Mouse (Mus musculus): ENCODE data around the gene Gng10.

Gng10 gene

DNA sequence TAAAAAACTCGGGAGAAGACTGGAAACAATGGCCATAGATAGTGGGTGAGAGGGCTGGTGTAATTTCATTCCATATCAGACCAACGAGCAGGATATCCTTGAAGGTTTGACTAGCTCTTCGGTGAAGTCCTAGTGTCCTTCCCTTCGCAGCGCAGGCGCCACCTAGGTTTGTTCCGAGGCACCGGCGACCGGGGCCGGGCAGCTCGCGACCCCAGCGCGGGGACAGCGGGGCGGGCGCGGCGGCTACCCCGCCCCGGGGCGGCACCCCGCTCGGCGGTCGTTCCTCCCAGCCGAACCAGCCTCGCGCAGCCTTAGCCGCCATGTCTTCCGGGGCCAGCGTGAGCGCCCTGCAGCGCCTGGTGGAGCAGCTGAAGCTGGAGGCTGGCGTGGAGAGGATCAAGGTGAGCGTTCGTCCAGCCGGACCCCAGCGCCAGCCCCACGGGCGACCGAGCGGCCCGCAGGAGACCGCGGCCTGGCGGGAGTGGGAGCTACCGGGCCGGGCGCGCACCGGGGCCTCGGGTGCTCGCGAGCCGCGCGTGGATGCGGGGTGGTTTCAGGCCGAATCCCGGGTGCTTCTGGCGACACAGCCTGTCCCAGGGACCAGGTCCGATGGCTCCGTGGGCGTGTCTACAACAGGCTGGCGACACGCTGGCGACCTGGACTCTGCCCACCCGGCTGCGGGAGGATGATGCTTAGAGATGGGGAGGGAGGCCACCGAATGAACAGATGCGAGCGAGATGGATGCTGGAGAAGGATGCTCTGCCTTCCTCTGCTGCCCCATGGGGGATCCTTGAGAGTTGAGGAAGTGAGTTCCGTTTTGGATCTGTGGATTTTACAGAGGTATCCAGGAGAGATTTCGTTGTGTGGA is at the start of gene Gng10:
Gene Gng10 (plus strand): TSS at position 171 of the 868 bp plus-strand sequence.
- DNase-seq (ENCODE audit: inconsistent ontology term), result peak; percentile 75

DNA sequence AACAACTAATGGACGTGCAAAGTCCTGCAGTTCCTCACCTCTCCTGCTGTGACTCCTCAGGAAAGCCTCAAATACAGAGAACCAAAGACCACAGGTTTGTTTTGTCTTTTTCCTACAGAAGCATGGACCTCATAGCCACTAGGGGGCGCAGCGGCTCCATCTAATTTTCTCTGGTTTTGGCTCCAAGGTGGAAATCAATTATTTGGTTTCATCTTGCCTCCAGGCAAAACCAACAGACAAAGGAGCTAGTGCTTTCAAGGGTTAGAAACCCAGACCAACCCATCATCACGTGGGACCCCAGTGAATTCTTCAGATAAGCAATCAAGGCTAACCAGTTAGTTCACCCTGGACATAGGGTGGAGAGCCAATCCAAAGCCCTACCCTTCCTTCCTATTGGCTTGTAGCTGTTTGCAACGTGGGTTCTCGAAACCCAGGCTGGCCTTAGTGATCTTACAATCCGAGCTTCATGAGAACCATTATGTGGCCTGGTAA is 49.7 kb upstream of the Gng10 start:
- peak; percentile 71 for DNase-seq (ENCODE audit: inconsistent ontology term)

DNA sequence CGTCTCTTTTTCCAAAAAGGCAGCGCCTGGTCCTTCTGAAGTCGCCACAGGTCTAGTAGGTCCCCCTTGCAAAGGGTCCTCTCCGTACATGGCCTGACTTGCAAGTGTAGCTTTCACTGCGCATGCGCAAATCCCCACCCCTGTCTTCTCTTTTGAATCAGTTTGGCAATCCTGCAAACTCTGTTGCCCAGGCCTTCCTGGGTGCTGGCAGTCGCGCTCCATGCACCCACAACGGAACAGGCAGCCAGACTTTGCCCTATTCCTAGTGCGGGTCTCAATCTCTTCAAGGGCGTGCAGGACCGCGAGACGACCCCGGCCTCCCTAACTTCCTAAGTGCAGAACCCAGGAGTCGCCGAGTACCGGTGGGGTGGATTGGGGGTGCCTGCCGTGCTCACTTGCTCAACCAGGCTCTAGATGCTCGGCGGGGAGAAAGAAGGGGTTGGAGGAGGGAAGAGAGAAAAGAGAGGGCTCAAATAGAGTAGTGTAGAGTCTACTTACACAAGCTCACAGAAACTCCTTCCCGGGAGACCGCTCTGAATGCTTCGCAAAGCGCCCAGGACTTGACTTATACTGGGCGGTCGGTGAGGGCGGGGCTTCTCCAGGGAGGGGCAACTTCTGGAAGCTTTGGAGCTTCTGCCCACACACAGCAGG is 48.2 kb upstream of the Gng10 start, which contains the start of gene Ptgr1:
Gene Ptgr1 (minus strand): TSS at position 580 of the 651 bp plus-strand sequence.
- peak; percentile 73 for DNase-seq (ENCODE audit: inconsistent ontology term)

DNA sequence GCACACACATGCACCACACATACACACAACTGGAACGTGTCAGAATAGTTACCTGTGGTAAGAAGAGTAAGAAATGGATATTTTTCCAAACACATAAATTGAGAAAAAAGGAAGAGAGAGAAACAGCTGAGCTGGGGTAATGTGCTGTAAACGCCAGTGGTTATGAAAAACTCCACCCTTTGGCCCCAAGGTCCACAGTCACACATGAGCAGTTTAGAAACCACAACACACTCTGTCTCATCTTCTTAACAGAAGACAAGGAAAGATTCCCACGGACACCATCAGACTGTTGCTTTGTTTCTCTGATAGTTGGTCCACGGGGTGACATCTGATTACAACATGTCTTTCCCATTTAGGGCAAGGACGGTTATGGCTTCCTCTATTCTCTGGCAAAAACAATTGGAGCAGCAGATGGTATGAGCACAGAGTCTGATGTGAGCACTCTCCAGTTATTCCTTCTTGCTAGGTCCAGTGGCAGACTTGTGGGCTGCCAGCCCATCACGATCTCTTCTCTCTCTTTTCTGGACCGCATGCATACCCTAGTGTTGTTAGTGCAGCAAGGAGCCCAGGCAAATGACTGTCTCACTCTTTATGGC is 45.5 kb upstream of the Gng10 start:
- DNase-seq (ENCODE audit: inconsistent ontology term), result peak; percentile 41

DNA sequence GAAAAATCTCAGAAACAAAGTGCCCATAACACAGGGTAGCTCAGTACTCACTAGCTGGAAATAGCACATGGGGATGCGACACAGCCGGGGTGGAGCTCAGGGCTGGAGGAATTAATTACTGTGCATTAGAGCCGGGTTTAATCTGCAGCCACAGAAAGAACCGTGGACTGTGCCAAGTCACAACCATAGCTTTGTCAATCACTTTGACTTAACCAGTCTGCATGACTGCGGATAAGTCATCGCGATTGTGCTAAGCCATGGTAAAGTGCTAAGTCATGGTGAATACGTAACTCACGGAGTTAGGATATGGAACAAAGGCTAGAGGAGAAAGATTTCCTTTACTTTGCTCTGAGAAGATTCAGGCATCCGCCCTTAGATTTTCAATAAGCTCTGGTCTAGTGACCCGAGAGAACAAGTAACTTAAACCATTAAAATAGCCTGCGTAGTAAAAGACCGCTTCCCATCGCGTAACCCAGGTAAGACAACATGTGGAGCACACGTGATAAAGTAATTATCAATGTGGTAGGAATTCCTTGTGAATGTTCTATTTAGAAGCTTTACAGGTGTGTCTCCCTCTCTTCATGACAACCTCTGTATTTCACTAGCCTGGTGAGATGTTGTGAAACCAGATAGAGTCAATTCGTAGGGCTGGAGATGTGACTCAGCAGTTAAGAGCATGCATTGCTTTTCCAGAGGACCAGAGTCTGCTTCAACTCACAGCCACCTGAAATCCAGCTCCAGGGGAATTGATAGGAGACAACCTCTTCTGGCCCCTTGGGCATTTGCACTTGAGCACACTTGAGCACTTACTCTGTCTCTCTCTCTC is 44.1 kb upstream of the Gng10 start:
- DNase-seq (ENCODE audit: inconsistent ontology term), result no peak

DNA sequence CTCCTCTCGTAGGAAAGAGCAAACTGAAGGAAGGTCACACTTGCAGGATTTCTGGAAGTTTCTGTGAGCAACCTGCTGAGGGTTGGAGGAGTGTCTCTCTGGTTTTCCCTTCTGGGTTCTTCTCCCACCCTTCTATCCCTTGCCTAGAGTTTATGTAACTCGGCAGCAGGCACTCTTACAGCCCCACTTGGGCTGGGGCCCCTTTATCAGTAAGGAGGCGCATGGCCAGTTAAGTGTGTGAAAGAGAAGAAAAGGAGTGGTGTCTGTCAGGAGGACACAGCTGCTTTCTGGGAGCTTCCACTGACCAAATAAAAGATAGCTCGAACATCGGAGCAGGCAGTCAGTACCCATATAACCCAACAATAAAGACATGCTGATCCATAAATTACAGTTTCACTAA is 42.7 kb upstream of the Gng10 start:
- no peak for DNase-seq (ENCODE audit: inconsistent ontology term)

DNA sequence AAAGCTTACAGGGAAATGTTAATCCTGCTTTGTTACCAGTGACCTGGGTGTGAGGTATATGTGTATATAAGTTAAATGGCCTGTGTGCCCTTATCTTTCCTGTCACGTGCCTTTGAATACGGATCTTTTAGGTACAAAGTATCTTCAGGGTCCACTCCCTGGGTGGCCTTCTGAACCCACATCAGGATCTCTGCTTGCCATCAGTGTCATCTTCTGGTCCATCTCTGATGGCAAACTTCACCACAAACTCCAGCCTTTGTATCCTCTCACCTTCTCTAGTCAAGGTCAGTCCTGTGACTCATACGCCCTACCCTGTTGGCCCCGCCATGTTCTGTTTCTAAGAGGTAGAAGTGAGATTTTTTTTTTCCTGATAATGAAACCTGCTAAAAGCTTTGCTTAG is 40.1 kb upstream of the Gng10 start, which contains the start of gene Dnajc25:
Gene Dnajc25 (plus strand): TSS at position 301 of the 400 bp plus-strand sequence.
- no peak for DNase-seq (ENCODE audit: inconsistent ontology term)

DNA sequence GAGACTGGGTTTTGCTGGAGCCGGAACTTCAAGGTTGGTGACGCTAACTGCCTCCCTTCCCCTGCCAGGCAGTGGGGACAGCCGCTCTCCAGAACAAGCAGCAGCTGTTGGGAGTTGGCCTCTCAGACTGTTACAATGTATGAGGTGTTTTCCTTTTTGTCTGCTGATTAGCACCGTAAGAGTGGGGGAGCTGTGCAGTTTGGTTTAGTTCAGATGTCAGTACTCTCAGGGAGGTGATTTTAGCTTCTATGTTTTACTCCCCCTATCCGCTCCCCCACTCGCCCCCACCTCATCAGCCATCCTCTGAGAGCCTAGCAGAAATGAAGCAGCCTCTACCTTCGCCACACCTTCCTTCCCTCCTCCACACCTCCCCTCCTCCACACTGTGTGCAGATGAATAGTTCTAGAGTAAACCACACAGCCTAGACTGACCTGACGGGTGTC is 39.6 kb upstream of the Gng10 start:
- no peak for DNase-seq (ENCODE audit: inconsistent ontology term)

DNA sequence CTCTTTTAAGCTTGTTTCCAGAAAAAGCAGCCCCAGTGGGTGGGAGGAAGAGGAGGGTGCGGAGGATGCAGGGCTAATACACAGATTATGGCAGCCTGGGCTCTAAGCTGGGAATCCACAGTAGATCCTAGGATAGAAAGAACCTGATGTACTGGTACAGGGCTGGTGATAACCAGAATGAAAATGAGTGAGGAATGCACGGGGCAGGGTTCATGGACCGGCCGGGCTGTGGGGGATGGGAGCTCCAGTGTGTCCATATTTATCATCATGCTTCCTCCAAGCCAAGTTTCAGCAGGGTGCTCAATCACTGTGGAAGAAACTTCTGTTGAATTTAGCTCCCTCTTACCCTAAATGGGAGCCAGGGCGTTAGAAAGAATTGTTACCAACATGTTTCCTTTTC is 37.8 kb upstream of the Gng10 start:
- no peak for DNase-seq (ENCODE audit: inconsistent ontology term)

DNA sequence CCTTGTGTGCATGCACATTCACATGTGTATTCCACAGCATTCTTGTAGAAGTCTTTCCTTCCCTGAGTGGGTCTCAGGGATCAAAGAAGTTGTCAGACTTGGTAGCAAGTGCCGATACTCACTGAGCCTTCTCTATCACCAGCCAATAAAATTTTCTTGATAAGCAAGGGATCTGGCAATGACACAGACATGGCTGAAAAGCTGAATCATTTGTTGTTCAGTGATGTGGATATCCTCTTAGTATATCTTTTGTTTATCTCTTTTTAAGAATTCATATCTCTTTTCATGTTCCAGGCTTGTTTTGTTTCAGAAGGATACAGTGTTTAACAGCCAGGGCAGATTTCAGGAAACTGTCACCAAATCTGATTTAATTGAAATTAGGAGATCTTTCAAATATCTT is 36.2 kb upstream of the Gng10 start:
- no peak for DNase-seq (ENCODE audit: inconsistent ontology term)

DNA sequence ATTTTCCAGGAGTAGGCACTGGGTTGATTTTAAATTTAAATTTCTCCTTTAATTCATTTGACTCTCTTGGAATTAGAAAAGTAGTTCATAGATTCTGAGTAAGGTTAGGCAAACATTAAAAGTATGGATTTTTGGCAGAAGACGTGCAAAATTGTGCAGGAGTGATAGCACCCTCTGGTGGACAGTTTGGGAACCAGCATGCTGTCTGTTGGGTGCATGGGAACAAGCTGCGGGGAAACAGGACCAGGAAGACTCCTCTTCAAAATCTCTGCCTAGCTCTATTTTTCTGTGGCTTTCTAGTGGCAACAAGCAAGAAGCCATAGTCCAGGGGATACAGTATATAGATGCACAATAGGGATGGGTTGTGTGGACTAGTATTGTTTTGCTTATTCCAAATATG is 35.2 kb upstream of the Gng10 start:
- DNase-seq (ENCODE audit: inconsistent ontology term), result peak; percentile 47

DNA sequence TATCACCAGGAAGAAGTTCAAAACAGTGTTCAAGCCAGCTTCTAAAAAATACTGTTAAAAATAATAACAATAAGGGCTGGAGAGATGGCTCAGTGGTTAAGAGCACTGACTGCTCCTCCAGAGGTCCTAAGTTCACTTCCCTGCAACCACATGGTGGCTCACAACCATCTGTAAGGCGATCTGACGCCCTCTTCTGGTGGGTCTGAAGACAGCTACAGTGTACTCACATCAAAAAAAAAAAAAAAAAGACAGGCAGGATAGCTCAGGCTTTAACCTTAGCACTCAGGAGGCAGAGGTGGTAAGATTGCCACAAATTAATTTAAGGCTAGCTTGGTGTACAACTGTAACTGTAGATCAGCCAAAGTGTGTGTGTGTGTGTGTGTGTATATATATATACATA is 34.3 kb upstream of the Gng10 start:
- DNase-seq (ENCODE audit: inconsistent ontology term), result no peak

DNA sequence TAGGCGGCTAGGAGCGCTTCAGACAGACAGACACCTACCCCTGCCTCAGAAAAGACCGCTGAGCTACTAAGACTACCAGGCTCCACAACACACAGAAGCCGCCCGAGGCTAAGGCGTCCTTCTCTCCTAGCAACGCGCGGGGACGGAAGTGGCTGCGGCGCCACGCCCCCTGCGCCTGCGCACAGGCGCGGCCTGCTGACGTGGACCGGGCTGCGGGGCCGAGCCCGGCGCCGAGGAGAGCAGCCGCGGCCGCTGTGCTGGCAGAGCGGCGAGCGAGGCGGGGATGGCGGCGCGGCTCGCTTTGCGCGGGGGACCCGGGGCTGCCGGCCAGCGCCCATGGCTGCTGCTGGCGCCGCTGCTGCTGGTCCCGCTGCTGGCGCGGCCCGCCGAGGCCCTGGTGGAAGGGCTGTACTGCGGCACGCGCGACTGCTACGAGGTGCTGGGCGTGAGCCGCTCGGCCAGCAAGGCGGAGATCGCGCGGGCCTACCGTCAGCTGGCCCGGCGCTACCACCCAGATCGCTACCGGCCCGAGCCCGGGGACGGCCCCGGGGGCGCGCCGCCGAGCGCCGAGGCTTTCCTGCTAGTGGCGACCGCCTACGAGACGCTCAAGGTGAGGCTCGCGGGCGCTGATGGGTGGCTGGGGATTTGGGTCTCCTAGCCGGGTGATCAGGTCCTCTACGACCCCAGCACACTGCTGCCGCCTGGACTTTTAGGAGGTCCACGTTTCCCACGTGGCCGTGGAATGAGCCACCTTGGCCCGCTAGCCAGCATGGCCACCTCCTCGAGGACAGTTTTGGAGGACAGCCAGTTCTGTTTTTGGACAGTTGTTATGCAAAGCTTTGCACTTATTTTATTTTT is 31.7 kb upstream of the Gng10 start, which contains the start of gene Gm20503:
Gene Gm20503 (plus strand): TSS at position 263 of the 858 bp plus-strand sequence.
- peak; percentile 93 for DNase-seq (ENCODE audit: inconsistent ontology term)

DNA sequence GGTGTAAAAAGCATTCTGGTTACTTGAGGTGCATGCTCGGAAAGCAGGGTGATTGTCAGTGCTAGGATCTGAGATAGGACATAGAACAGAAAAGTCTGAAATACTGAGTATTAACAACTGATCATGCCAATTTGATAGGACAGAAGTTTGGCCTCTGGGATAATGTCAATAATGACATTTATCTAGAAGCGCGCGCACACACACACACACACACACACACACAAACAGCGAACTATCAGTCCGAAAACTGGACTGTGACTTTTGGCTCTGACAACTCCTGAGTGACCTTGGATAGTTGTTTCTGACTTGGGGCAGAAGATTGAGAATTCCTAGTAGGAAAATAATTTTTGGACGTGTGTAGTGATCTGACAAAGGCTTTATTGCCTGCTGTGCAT is 31.1 kb upstream of the Gng10 start:
- no peak for DNase-seq (ENCODE audit: inconsistent ontology term)

DNA sequence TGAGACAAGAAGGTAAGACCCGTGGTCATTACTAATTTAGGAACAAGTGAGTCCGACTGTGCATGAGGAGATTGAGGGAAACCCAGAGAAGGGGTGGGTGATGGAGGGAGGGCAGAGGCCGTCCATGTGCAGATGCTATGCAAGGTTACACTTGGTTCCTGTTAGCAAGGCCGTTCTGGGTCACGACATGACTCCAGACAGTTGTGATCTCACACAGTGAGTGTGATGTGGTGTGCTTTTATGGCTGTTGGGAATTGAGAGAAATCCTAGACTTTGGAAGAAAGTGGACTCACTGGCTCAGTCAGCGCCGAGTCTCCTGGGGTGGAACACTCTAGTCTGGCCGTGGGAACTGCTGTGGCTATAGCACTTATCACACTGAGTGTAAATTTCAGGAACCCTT is 28.7 kb upstream of the Gng10 start:
- DNase-seq (ENCODE audit: inconsistent ontology term), result no peak

DNA sequence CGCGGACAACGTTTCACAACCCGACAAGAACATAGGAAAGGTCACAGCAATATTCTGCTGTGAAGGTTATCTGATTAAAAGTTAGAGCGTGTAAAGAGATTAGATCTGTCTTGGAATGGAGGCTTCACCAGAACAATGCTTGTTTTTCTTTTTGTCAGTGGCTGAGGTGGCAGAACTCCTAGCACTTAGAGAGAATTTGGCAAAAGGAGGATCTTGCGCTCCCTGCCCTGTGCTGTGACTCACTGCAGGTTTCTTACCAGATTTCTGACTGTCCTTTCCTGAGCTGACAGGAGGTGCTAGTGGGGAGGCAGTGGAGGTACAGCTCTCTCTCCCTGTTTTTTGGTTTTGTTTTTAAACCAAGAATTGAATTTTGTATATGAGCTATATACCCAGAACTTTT is 27.9 kb upstream of the Gng10 start:
- no peak for DNase-seq (ENCODE audit: inconsistent ontology term)

DNA sequence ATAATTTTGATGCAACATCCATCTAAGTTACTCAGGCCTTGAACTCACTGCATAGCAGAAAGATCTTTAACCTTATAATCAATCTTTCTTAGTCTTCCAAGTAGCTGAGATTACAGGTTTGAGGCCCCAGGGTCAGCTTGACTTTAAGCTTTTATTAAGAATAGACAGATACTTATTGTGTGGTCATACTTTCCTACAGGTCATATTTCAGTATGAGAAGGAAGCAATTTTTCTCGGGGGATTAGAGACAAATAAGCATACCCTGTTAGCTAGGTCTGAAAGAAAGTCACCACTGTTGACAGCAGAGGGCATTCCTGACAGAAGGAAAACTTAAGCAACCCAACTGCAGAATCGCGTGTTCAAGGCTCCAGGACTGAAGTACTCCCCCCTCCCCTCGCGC is 26.9 kb upstream of the Gng10 start:
- DNase-seq (ENCODE audit: inconsistent ontology term), result no peak

DNA sequence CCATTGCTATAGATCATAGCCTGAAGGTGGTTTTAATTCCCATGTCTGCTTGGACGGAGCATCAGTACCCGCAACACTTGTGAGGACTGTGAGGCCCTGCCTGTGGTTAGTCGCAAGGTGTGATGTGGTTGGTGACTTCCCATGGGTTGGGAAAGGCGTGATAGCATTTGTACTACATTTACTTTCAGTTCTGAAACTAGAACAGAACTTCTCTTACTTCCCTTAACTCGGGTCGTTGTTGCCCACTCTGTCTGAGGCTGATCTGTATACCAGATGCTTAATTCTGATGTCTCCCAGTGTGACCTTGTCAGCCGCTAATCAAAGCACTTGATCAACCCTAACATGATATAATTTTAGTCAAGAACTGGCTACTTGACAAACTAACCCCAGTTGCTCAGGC is 25.7 kb upstream of the Gng10 start:
- no peak for DNase-seq (ENCODE audit: inconsistent ontology term)

DNA sequence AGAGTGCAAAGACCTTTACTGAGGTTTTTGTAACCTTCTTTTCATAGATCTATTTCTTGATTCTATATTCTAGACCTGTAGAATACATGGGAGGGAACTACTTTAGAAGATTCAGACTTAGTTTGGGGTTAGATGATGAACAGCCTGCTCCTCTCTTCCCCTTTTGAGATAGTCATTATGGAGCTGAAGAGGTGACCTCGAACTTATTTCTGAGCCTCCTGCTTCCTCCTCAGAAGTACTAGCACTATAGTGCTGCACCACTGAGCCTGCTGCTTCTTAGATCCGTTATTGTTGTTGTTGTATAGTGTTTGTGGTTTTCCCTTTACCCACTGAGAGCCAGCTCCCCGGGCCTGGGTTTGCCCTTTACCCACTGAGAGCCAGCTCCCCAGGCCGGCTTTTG is 25.2 kb upstream of the Gng10 start:
- no peak for DNase-seq (ENCODE audit: inconsistent ontology term)

DNA sequence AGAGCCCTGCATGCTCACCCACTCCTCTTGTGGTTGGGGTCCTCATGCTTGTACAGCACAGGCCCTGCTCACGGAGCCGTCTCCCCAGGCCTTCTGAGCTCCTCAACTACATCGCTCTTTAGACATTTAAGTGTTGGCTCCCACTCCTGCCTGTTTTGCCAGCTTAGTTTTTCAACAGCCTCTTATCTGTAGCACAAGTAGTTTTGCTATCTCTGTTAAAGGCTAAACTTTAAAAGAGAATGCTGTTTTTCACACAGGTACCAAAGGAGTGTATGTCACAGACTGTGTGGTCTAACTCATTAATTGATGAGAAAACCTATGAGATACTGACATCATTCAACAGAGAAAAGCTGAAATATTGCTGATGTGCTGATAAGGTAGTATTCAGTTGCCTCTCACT is 23.4 kb upstream of the Gng10 start:
- DNase-seq (ENCODE audit: inconsistent ontology term), result no peak

DNA sequence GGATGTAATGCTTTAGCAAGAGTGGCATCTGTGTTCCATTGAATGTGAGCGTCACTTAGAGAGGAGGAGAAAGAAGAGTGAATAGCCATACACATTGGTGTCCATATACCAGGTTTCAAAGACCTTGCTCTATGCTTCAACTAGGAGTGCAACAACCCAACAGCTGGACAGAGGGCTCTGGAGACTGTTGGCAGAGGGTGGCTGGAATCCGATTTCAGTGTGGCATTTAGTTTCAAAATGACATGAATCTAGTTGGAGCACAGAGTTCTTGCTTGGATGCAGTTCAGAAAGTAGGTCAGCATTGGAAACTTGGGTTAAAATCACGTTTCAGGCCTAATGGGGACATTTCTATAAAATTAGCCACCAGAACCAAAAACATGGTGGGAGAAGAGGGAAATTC is 19.7 kb upstream of the Gng10 start:
- no peak for DNase-seq (ENCODE audit: inconsistent ontology term)

All from Muller cell, postnatal 12 days (primary cell).